Mouse (Mus musculus) B cell, adult 2 months (primary cell): ENCODE data around the gene Jak1.
A peak's percentile ranks its signal among the peaks of the same experiment; 100 is the strongest.

Experiments used
- DNase-seq, 2 experiments: peaks; one replicate each; pipeline ENCODE4 v3.0.0; 2022

Gene Jak1

DNA sequence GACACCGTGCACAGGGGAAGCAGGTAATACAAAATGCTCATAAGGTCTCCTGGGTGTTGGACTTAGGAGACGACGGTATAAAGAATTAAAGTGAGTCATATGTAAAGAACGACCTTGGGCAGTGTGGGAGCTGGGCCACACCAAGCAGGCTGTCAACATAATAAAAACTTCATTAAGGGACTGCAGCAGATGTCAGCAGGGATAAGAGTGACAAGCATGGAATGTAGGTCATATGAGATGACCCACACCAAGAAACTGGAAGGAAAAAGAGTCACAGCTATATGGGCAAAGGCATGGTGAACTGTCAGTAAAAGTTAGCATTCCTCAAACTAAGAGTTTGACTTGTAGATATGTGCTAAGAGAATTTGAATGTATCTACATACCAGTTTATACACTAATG lies 120.7 kb downstream of the Jak1 start:
- DNase-seq, result no peak

GRCm38 (mm10) chr4:101143901-101144300 lies 121.2 kb downstream of the Jak1 start:
- no peak for DNase-seq

DNA sequence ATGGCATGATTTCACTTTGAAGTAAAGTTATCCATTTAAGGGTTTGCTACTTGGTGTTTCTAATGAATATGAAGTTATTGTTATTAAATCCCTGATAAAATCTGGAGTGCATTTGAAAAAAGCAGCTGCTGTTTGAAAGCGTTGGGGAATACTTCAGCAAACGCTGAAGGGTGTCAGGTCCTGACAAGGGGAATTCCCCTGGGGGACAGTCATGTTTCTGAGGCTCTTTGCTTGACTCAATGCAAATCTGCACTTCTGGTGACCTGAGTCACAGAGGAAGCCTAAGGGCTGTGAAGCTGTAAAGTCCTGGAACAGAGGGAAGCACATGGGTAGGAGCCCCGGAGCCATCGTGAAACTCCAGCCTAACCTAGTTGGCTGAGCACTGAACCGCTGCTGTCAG lies 123.3 kb downstream of the Jak1 start:
- no peak for DNase-seq

DNA sequence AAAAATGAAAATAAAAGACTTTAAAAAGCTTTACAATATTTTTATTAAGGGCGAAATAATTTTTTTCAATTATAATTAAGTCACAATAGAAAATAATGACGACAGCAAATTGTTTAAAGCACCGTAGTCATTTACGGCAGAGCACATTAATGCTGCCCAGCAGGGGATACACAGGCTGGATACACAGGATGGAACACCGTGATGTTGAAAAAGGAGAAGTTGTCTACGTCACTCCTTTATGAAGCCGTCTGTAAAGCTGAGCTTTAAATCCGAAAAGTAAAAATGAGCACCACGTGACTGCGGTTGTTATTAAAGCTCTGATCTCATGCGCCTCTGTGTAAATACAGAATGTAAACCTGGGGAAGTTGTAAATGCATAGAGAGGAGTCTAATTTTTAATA lies 127.1 kb downstream of the Jak1 start:
- DNase-seq, result peak; percentile 34 to 48

DNA sequence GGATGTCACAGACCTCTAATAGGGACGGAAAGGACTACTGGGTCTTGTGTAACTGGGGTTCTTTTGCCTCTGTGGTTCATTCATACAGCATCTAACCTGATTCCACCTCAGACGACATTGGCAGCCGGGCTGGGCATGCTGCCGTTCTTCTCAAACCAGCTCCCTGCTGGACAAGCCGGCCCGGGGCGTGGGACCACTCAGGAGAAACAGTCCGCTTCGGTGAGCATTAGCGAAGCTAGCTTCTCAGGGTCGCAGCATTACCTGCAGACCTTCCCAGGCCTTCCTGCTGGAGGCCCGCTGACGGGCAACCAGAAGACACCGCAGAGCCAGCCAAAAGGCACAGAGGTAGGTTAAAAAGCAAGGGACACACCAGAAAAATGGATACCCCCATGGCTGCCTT lies 129.2 kb downstream of the Jak1 start:
- no peak for DNase-seq

DNA sequence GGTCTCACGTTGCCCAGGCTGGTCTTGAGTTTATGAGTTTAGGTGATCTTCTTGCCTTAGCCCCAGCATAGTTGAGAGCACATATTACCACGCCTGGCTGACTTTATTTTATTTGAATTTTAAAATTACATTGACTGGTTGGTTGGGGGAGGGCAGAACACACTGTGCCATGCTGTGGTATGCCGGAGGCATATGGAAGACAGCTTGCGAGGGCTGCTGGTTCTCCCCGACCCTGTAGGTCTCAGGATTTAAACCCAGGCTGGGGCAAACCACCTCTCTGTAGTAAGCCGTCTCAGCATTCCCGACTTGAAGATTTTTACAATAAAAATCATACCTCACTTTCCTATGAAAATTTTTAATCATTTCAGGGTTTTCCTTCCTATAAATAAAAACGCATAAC lies 130.1 kb downstream of the Jak1 start:
- DNase-seq, result no peak

GRCm38 (mm10) chr4:101121002-101121401 lies 144.1 kb downstream of the Jak1 start:
- no peak for DNase-seq

GRCm38 (mm10) chr4:101107122-101107521 lies 158.0 kb downstream of the Jak1 start:
- no peak for DNase-seq
